Mouse (Mus musculus) layer of hippocampus, adult 8-10 months (tissue): Measurements from ENCODE around the gene Gm4858. TPM values are rescaled to one million over a fixed set of nuclear protein-coding genes. Genes with fewer than 3 reads are reported as not detected.
"Not testable (repeated sequence)": the region's sequence is repeated elsewhere in the genome, so short reads cannot be mapped to it uniquely, and the experiment has no call there.

Experiments
- DNase-seq, 2 experiments: peaks; one replicate each; pipeline ENCODE4 v3.0.0; 2022; ENCODE audit warnings: low spot score in 2 of 2
- total RNA-seq, 4 experiments: library from RNA; stranded (reverse); gene quantifications; 2 replicates each; pipeline ENCODE4 v1.2.4; 2022

Gene Gm4858
- total RNA-seq = not detected

DNA sequence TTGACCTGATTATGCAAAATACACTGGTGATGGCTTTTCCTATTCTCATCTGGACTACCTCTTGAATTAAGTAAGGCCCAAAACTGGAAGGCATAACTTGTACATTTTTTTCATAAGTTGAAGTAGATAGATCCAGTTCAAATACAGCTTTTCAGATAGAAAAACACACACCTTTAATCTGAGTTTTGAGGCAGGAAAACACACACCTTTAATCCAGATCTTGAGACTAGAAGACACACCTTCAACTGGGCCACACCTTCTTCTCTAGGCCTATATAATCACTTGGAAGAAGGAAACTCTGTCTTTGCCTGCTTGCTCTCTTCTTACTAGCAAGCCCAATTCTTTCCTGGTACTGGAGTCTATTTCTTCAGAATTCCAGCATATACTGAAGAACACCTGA lies at the start of gene Gm4858:
Gm4858 (plus strand) TSS at position 301 of the 400 bp plus-strand sequence.
- DNase-seq = not testable (repeated sequence)

DNA sequence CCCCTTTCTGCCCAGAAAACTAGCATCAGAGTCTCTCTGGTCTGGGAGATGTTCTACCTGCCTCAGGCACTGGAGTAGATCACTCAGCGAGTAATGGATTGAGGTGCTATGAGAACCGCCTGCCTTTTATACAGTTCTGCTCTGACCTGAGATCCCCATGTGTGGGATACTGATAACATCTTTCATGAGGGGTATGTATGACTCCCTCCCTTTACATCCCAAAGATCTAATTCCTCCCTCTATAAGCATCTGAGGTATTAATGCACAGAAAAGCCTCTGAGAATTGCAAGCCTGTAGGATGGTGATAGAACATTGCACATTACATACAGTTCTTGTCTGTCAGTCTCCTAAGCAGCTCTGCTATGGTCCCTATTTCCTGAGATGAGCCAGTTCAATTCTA lies 49.7 kb upstream of the Gm4858 start, which contains the start of gene Lce1m:
Lce1m (minus strand) TSS at position 101 of the 400 bp plus-strand sequence.
- no peak for DNase-seq

DNA sequence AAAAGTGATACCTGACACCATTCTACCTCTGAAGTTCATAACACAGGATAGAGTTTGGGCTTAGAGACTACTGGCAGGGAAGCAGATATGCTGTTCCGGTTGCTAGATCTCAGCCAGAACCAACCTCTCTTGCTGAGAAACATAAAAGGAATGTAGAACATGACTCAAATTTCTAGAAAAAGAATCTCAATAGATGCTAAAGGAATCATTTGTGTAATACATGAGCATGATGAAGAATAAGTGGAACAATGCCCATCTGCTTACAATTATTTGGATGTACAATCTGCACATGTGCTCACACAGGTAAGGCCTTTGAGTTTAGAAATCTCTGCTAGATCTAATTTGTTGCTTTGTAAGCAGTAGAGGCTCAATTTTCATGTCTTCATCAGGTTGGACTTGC lies 47.5 kb upstream of the Gm4858 start:
- no peak for DNase-seq

DNA sequence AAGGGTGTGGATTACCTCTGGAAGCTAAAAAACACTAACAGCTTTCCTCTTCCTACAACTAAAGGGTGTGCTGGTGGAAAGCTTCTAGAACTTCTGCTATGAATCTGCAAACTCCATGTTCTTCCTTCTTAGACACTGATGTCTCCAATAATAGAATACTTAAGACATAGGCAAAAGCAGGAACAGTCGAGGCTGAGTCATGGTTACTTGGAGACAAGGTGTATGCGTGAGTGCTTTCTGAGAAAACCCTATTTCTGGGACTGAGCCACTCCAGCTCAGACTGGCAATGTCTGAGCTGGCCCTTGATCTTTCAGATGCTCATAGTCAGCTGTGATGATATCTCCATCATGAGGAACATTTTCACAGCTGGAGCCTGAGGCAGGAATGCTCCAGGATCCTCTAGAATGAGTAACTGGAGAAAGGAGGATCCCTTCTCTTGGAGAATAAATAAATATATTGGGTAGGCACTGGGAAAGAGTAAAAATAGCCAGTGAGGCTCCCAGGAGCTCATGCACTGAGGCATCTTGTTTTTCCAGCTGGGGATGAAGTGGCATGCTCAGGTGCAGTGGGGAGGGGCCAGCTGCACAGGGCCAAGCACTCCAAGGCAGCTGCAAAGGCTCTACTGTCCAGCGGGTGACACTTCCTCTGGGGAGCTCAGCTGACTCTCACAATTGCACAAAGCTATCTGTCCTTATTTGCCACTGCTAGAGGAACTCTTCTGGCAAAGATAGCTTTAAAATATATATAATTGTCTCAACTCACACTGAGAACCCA lies 45.0 kb upstream of the Gm4858 start:
- no peak for DNase-seq

DNA sequence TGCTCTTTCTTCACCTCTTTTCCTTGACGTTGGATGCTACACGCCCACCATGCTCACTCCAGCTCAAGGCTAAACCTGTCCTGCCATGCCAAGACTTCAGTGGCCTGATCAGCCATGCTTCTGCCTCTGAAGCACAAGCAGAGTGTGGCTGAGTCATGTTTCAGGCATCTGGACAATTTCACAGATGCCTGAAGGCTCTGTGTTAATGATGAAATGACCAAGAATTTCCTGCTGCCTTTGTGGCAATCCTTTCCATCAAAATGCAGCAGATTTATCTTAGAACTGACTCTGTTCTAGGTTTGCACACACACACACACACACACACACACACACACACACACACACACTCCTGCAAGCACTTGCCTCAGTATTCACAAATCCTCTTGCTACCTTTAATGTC lies 43.1 kb upstream of the Gm4858 start:
- no peak for DNase-seq

DNA sequence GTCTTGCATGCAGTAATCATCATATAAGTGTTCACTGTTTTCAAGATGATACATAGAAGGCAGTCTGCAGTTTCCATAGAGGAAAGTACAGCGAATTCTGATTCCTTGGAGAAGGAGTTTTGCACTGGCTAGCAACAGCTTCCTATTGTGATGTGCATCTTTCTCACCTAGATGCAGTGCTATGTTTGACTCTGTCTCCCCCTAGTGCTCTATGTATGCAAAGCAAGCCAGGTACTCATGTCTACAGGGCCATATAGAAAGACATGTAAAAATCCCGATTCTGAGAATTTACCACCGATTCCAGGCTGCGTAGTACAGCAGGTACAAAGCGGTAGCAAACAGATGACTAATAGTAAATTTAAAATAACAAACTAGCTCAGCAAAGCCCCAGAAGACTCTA lies 37.2 kb upstream of the Gm4858 start:
- peak in 1 of 2 experiments; percentile 37 for DNase-seq

DNA sequence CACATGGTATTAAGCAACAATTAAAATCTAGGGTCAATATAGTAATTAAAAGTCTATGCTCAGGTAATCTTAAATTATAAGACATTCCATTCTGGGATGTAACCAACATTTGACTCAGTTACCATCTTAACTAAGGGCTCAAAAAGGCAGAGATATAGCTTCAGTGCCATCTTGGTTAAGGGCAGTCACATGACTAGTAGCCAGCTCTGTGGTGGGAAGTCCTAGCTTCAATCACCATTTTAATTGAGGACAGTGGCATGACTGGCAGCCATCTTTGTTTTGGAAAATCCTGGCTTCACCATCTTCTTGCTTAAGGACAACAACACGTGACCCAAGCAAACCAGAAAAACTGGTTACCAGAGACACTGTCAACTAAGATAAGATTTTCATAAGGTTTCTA lies 18.4 kb upstream of the Gm4858 start:
- DNase-seq = no peak

DNA sequence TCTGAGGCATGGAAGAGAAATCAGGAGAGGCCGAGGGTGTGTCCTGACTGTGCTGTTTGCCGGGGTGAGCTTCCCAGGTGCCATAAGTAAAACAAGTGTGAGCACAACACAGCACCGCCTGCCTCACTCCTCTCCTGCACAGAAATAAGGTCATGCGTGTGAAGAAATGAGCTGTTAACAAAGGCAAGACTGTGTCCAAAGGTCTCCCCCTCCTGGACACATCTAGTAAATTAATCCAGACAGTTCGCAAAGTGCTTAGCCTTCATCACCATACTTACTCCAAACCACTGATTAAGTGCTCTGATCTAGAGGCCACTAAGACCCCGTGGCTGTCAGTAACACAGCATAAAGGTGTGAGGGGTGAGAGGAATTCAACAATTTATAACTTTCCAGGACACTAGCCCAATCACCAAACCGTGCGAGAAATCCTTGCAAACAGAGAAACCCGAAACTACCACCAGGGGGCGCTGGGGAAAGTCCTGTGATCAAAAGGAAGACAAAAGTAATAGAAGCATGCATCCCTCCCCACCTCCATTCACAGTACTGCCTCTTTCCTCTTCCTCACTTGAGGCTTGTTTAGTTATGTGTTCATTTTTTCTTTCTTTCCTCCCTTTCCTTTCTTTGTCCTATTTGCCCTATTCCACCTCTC lies 15.7 kb upstream of the Gm4858 start:
- no peak for DNase-seq

DNA sequence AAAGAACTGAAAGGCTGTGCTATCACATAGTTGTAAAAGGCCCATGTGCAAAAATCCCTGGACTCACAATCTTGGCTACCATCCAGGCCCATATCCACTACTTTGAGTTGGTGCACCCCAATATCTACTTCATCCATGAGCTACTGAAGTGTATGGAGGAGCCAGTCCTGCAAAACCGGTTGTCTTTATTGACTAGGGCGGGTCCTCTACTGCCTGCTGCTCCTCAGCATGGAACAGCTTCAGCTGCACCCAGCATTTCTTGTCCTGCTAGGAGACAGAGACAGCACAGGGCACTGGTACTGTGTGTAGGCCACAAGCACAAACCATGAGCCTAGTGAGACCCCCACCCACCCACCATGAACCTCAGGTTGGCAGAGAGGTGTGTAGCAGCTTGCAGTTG lies 18.0 kb downstream of the Gm4858 start:
- no peak for DNase-seq

DNA sequence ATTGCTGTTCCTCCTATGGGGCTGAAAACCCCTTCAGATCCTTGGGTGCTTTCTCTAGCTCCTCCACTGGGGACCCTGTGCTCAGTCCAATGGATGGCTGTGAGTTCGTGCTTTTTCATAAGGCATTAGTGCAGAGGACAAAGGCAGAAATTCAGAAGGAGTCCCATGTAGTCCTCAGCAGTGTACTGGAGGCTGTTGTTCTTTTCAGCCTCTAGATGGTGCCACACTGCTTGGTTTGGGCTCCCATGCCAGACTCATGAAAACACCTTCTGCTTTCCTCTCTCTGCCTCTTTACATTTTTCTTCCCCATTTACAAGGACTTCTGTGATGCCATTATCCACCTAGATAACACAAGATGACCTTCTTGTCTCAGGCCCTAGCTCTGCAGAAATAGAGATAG lies 25.0 kb downstream of the Gm4858 start:
- DNase-seq = not testable (repeated sequence)

DNA sequence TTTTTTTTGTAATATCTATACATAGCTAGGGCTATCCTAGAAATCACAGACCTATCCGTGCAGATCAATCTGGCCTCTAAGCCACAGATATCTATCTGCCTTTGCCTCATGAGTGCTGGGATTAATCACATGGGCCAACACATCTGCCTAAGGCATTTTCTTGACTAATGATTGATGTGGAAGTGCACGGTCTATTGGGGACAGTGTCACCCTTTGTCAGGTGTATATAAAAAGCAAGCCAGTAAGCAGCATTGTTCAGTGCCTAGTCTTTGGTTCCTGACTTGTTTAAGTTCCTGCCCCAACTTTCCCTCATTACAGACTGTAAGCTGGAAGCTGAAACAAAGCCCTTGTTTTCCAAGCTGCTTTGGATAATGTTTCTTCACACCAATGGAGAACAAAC lies 27.8 kb downstream of the Gm4858 start:
- DNase-seq = no peak

DNA sequence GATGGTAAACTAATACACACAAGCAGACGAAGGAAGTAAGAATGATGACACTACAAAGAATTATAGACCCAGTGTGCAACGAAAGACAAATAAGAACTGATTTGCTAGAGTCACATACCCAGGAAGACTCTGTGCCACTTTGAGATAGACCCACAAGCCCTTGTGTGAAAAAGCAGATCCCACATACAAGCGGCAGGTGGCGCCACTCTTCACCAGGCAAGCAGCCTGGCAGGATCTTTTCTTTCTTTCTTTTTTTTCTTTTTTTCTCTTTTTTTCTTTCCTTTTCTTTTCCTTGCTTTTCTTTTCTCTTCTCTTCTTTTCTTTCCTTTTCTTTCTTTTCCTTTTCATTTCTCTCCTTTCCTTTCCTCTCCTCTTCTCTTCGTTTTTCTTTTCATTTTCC lies 43.0 kb downstream of the Gm4858 start:
- DNase-seq = no peak

DNA sequence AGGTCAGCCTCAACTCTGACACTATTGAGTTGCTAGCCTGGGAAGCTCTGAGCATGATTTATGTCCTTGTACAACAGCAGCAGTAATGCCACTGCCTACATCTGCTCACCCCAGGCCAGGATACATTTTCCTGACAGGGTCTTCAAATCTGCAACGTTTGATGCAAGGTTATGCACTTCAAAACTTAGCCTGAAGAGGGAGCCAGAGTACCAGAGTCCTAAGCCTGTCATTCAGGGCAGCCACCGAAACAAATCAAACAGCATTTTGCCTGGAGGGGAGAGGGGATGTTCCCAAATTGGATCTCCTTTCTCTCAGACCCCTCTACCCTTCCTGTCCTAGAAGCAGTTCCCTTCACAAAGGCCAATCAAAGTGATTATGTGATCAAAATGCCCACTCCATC lies 45.9 kb downstream of the Gm4858 start:
- peak in 1 of 2 experiments; percentile 34 for DNase-seq

DNA sequence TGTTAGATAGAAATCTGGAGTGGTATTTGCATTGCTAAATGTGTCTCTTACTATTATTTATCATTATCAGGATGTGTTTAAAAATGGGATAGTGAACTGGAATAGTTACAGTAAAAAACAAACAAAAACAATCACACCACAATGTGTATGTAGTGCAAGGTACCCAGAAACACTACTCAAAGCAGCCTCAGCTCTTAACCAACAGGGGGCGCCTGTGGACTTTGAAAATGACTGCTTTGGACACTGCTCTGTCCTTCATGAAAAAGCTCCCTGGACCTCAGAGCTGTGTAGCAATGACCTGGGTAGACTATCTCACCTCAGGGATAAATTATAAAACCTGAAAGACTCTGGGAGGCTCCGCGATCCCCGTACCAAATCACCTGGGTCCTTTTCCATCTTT lies 50.5 kb downstream of the Gm4858 start:
- DNase-seq = no peak

Other genes with a start within 250 kb of the Gm4858 start
- gene Kprp, start 241.6 kb upstream of the Gm4858 start, total RNA-seq = not detected
- gene Lce1l, start 217.5 kb upstream of the Gm4858 start, total RNA-seq = not detected
- gene 2310050C09Rik, start 198.6 kb upstream of the Gm4858 start, total RNA-seq = not detected
- gene Lce3a, start 142.6 kb upstream of the Gm4858 start, total RNA-seq = not detected
- not detected for gene Lce3b, start 135.8 kb upstream of the Gm4858 start, total RNA-seq
- not detected for gene Lce3c, start 124.3 kb upstream of the Gm4858 start, total RNA-seq
- gene Lce3d, start 111.4 kb upstream of the Gm4858 start, total RNA-seq = not detected
- not detected for gene Lce3e, start 101.8 kb upstream of the Gm4858 start, total RNA-seq
- gene Lce3f, start 76.6 kb upstream of the Gm4858 start, total RNA-seq = not detected
- gene Crct1, start 53.1 kb upstream of the Gm4858 start, total RNA-seq = not detected
- not detected for gene Lce1m, start 49.8 kb upstream of the Gm4858 start, total RNA-seq
- gene Crnn, start 76.0 kb downstream of the Gm4858 start, total RNA-seq = not detected
- not detected for gene Flg2, start 128.5 kb downstream of the Gm4858 start, total RNA-seq
- gene Flg, start 204.7 kb downstream of the Gm4858 start, total RNA-seq = not detected